Mouse (Mus musculus) embryonic fibroblast, embryonic 13.5 days (primary cell): Measurements from ENCODE around the gene Gpx3. TPM values are rescaled to one million over a fixed set of nuclear protein-coding genes. Genes with fewer than 3 reads are reported as not detected.

Source experiments
- H3K27ac ChIP-seq: 2 replicates; pipeline ENCODE4 v1.5.1; 2012; ENCODE audit warnings: low read length, control low read depth, inconsistent platforms; ENCODE audit not compliant: insufficient read depth
- H3K4me1 ChIP-seq: 2 replicates; pipeline ENCODE4 v1.6.1; 2011; ENCODE audit warnings: low read length; ENCODE audit not compliant: control insufficient read depth, insufficient read depth
- H3K4me3 ChIP-seq: 2 replicates; pipeline ENCODE4 v1.5.1; 2011; ENCODE audit warnings: mild to moderate bottlenecking, control low read depth, low read length; ENCODE audit not compliant: insufficient read depth
- CTCF ChIP-seq: IDR thresholded peaks from 2 replicates; pipeline ENCODE4 v1.5.1; 2011; ENCODE audit warnings: mild to moderate bottlenecking, control low read depth, low read length, moderate library complexity, borderline replicate concordance; ENCODE audit not compliant: insufficient read depth
- POLR2A ChIP-seq: IDR thresholded peaks from 2 replicates; pipeline ENCODE4 v1.6.1; 2011; ENCODE audit warnings: low read depth, mild to moderate bottlenecking, control low read depth, low read length, moderate library complexity
- polyA plus RNA-seq: library from polyadenylated mRNA; stranded (reverse); fragments of >200 nt; gene quantifications from 2 replicates; pipeline ENCODE4 v1.2.4, GENCODE M21; 2011; ENCODE audit warnings: low read depth; ENCODE audit not compliant: missing spikeins, insufficient read length

Gpx3 gene
- polyA plus RNA-seq, 1 experiment: 65.8 TPM

DNA sequence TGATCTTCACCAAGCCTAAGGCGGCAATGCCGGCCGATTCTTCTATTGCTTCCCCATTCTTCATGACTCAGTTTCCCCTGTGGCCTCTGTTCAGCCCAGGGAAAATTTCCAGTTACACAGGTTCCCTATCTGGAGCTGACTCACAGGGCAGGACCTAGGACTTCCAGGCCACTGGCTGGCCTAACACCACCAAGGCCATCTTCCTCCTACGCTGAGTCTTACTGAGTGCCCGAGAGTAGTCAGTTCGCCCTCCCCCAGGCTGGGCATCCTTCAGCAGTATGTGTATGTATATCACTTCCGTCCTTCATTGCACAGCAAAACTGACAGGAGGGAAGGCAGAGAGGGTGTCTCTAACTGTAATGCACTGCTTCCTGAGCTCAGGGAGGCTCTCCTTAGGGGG, 31.9 kb downstream of the Gpx3 start:
- TF ChIP-seq POLR2A (no peak), CTCF (no peak)
- peaks cover 10% of the 10 kb centered on the region for H3K4me1 ChIP-seq
- H3K27ac ChIP-seq: no peak overlapping the region
- H3K4me3 ChIP-seq: no peak overlapping the region

- Histone ChIP-seq H3K27ac (no peak overlapping the region), H3K4me1 (peaks cover 10% of the 10 kb centered on the region), H3K4me3 (no peak overlapping the region)
- no peak for TF ChIP-seq CTCF
Observed at GRCm38 (mm10) chr11:54936035-54936770, 34.0 kb downstream of the Gpx3 start.

- no peak overlapping the region for H3K27ac ChIP-seq
- H3K4me3 ChIP-seq: no peak overlapping the region
- no peak for TF ChIP-seq CTCF
- peaks cover 10% of the 10 kb centered on the region for H3K4me1 ChIP-seq
Observed at GRCm38 (mm10) chr11:54936771-54937140, 34.5 kb downstream of the Gpx3 start.

GRCm38 (mm10) chr11:54939501-54939900, 37.2 kb downstream of the Gpx3 start:
- Histone ChIP-seq H3K4me1 (peaks cover 10% of the 10 kb centered on the region), H3K4me3 (no peak overlapping the region), H3K27ac (no peak overlapping the region)
- TF ChIP-seq POLR2A (no peak), CTCF (no peak)

DNA sequence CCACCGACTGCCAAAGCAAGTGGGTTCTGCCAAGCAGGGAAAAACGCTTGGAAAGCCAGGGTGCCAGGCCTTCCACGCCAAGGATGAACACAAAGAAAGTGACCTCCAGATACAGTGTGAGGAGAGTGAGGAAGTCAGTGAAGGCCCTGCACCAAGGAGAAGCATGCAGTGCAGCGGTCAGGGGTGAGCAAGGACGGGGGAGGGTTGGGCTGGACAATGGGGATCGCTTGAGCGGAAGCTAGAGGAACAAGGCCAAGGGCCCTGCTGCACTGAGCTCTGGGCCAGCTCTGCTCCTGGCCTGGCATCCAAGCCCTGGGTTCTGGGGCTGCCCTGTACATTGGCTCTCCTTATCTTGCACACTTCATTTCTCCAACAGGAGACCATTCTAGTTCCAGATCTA, 37.8 kb downstream of the Gpx3 start:
- Histone ChIP-seq H3K4me1 (peaks cover 10% of the 10 kb centered on the region), H3K27ac (no peak overlapping the region), H3K4me3 (no peak overlapping the region)
- TF ChIP-seq POLR2A (no peak), CTCF (no peak)

- Histone ChIP-seq H3K4me1 (no peaks in the 10 kb centered on the region), H3K4me3 (no peak overlapping the region), H3K27ac (no peak overlapping the region)
- TF ChIP-seq CTCF (no peak), POLR2A (no peak)
Observed at GRCm38 (mm10) chr11:54944702-54945101, 42.4 kb downstream of the Gpx3 start.

- H3K4me1 ChIP-seq: peaks cover 8% of the 10 kb centered on the region; the same call in 1 of the 2 replicates
- TF ChIP-seq POLR2A (no peak), CTCF (no peak)
- no peak overlapping the region for H3K4me3 ChIP-seq
- no peak overlapping the region for H3K27ac ChIP-seq
Observed at GRCm38 (mm10) chr11:54949717-54950116, 47.5 kb downstream of the Gpx3 start.

DNA sequence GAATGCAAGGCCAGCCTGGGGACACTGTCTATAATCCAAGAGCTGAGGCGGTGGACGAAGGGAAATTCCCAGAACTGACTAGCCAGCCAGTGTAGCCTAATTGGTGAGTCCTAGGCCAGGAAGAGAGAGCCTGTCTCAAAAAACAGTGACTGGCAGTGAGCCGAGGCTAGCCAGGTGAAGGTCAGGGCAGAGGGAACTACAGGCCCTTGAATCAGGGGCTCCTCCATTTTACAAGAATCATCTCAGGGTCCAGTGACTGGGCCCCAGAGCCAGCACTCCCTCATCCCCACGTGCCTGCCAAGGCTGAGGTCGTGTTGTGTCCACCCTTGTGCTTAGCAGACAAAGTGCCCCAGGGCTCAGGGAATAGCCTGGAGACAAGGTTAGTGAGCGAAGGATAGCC, 48.4 kb downstream of the Gpx3 start:
- Histone ChIP-seq H3K27ac (no peak overlapping the region), H3K4me3 (no peak overlapping the region), H3K4me1 (peaks cover 8% of the 10 kb centered on the region; the same call in 1 of the 2 replicates)
- TF ChIP-seq CTCF (no peak), POLR2A (no peak)

DNA sequence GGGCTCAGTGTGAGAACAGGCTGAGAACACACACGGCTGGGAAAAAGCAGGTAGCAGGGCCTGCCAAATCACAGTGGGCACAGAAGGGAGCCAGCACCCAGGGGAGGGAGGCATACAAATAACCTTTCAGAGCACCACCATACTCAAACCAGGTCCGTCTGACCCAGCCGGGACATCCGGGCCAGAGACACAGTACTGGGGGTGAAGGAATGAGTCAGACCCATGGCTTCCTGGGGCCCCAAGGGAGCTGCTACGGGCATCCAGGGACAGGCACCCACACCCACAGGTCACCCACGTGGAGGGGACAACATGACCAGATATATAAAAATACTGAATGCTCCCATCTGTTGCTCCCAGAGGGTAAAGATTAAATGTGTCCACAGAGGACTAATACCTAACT, 50.4 kb downstream of the Gpx3 start:
- Histone ChIP-seq H3K4me3 (no peak overlapping the region), H3K4me1 (peaks cover 8% of the 10 kb centered on the region; the same call in 1 of the 2 replicates), H3K27ac (no peak overlapping the region)
- TF ChIP-seq POLR2A: no peak
- TF ChIP-seq CTCF: no peak

GRCm38 (mm10) chr11:54953993-54954446, 51.8 kb downstream of the Gpx3 start:
- H3K4me1 ChIP-seq: peaks cover 8% of the 10 kb centered on the region; the same call in 1 of the 2 replicates
- TF ChIP-seq CTCF (no peak), POLR2A (no peak)
- no peak overlapping the region for H3K4me3 ChIP-seq
- no peak overlapping the region for H3K27ac ChIP-seq
